Mouse (Mus musculus) gonadal fat pad, adult 2 months (tissue): ENCODE results near the gene Wdfy3. TPM values are rescaled to one million over a fixed set of nuclear protein-coding genes. Genes with fewer than 3 reads are reported as not detected.

Source experiments
- DNase-seq: peaks from one replicate; pipeline ENCODE4 v3.0.0-alpha.2; 2012; ENCODE audit warnings: low read depth
- polyA plus RNA-seq: library from polyadenylated mRNA; depleted of rRNA; stranded (reverse); fragments of >200 nt; gene quantifications from 2 replicates; pipeline ENCODE4 v1.2.3, GENCODE M21; 2012

Gene Wdfy3
- polyA plus RNA-seq, 1 experiment: 21.9 TPM

DNA sequence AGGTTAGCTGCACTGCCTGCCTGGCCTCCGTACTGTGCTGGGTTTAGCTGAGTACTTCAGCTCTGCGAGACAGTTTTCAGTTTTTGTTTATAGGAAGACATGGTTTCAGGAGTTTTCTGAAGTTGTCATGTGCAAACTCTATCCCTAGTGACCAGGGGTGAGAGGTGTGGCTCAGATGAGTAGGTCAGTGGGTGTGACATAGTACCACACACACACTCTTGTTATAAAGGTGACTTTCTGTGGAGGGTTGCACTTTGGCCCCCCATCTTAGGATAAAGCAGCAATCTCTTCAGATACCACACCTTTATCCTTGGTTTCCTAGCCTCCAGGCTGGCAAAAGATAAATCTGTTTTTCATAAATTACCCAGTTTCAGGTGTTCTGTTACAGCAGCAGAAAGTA is 284.9 kb downstream of the Wdfy3 start:
- no peak for DNase-seq

DNA sequence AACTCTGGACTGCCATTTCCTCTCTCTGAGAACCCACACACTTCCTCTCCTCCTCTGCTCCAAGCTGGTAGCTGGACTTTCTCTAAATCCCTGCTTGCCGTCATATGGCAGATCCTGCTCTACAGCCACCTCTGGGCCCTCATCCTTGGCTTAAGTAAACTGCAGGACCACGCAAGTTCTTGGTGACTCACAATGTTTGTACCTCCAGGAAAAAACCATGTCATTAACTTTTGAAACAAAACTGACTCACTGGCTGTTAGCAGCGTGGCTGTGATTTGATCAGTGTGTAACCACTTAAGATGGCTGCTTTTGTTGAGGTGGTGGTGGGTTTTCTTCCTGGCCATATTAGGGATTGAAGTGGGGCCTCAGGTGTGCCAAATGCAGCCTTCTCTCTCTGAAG is 285.4 kb downstream of the Wdfy3 start:
- DNase-seq: no peak
